Mouse (Mus musculus): Measurements from ENCODE around the gene Lrit3. TPM values are rescaled to one million over a fixed set of nuclear protein-coding genes. Genes with fewer than 3 reads are reported as not detected.
"Not testable (repeated sequence)": the region's sequence is repeated elsewhere in the genome, so short reads cannot be mapped to it uniquely, and the experiment has no call there.

The Lrit3 gene
- total and polyA plus RNA-seq, 3 experiments: not detected

GRCm38 (mm10) chr3:129771210-129771609 is 32.6 kb downstream of the Lrit3 start:
- Histone ChIP-seq H3K27ac (no peak overlapping the region), H3K27me3 (ENCODE audit: control insufficient read depth, insufficient read depth, low read length) (no peaks in the 10 kb centered on the region), H3K79me2 (replicated peaks; ENCODE audit: control insufficient read depth, insufficient read depth, low read length) (no peaks in the 10 kb centered on the region), H3K36me3 (ENCODE audit: control insufficient read depth, insufficient read depth, low read length) (no peaks in the 10 kb centered on the region), H3K4me3 (no peak overlapping the region), H3K9ac (ENCODE audit: low read depth, low read length) (no peak overlapping the region), H3K4me1 (ENCODE audit: control insufficient read depth, insufficient read depth, low read length) (no peaks in the 10 kb centered on the region)
- no peak for DNase-seq
- WGBS: 66% methylated on average over 6 of the region's 6 CpGs
- intact Hi-C loops (cut with DNase I): no loop called here
- TF ChIP-seq EP300 (IDR thresholded peaks at IDR 0.05; ENCODE audit: insufficient read depth, low read depth, low read length): no peak
- TF ChIP-seq POLR2A (IDR thresholded peaks at IDR 0.05; ENCODE audit: insufficient read depth, low read depth, low read length): no peak
- TF ChIP-seq CTCF (IDR thresholded peaks at IDR 0.05): no peak

GRCm38 (mm10) chr3:129766971-129767794 is 36.6 kb downstream of the Lrit3 start:
- intact Hi-C loops (cut with DNase I): no loop called here
- no peak overlapping the region; the same call in 1 of the 2 replicates for H3K27ac ChIP-seq
- no peak for DNase-seq
- H3K27me3 ChIP-seq (ENCODE audit: control insufficient read depth, insufficient read depth, low read length): no peaks in the 10 kb centered on the region
- 75% methylated on average over 10 of the region's 10 CpGs for WGBS
- no peaks in the 10 kb centered on the region; the same call in 1 of the 2 replicates for H3K36me3 ChIP-seq (ENCODE audit: control insufficient read depth, insufficient read depth, low read length)
- H3K4me3 ChIP-seq: no peak overlapping the region
- TF ChIP-seq CTCF (IDR thresholded peaks at IDR 0.05): no peak
- TF ChIP-seq POLR2A (IDR thresholded peaks at IDR 0.05; ENCODE audit: insufficient read depth, low read depth, low read length): no peak
- no peak for TF ChIP-seq EP300 (IDR thresholded peaks at IDR 0.05; ENCODE audit: insufficient read depth, low read depth, low read length)
- no peak overlapping the region for H3K9ac ChIP-seq (ENCODE audit: low read depth, low read length)
- no peaks in the 10 kb centered on the region for H3K4me1 ChIP-seq (ENCODE audit: control insufficient read depth, insufficient read depth, low read length)
- H3K79me2 ChIP-seq (replicated peaks; ENCODE audit: control insufficient read depth, insufficient read depth, low read length): no peaks in the 10 kb centered on the region

- peak overlapping the region; percentile 33; the same call in 1 of the 2 replicates for H3K27ac ChIP-seq
- no peak overlapping the region for H3K9ac ChIP-seq (ENCODE audit: low read depth, low read length)
- no peaks in the 10 kb centered on the region; the same call in 1 of the 2 replicates for H3K36me3 ChIP-seq (ENCODE audit: control insufficient read depth, insufficient read depth, low read length)
- no peak overlapping the region for H3K4me3 ChIP-seq
- WGBS: 68% methylated on average over 4 of the region's 4 CpGs
- H3K27me3 ChIP-seq (ENCODE audit: control insufficient read depth, insufficient read depth, low read length): no peaks in the 10 kb centered on the region
- TF ChIP-seq POLR2A (IDR thresholded peaks at IDR 0.05; ENCODE audit: insufficient read depth, low read depth, low read length): no peak
- TF ChIP-seq CTCF (IDR thresholded peaks at IDR 0.05): no peak
- no peak for TF ChIP-seq EP300 (IDR thresholded peaks at IDR 0.05; ENCODE audit: insufficient read depth, low read depth, low read length)
- no peaks in the 10 kb centered on the region for H3K79me2 ChIP-seq (replicated peaks; ENCODE audit: control insufficient read depth, insufficient read depth, low read length)
- DNase-seq: no peak
- H3K4me1 ChIP-seq (ENCODE audit: control insufficient read depth, insufficient read depth, low read length): no peaks in the 10 kb centered on the region
- intact Hi-C loops (cut with DNase I): no loop called here
Measured at GRCm38 (mm10) chr3:129766106-129766505, 37.7 kb downstream of the Lrit3 start.

GRCm38 (mm10) chr3:129757599-129757998 is 46.2 kb downstream of the Lrit3 start:
- H3K4me3 ChIP-seq; H3K36me3 ChIP-seq (ENCODE audit: control insufficient read depth, insufficient read depth, low read length); DNase-seq; H3K79me2 ChIP-seq (replicated peaks; ENCODE audit: control insufficient read depth, insufficient read depth, low read length); H3K27me3 ChIP-seq (ENCODE audit: control insufficient read depth, insufficient read depth, low read length); H3K9ac ChIP-seq (ENCODE audit: low read depth, low read length); H3K27ac ChIP-seq; intact Hi-C loops (cut with DNase I); H3K4me1 ChIP-seq (ENCODE audit: control insufficient read depth, insufficient read depth, low read length): not testable (repeated sequence)
- 97% methylated on average over 1 of the region's 1 CpGs for WGBS

GRCm38 (mm10) chr3:129754650-129755604 is 48.9 kb downstream of the Lrit3 start, which contains the start of gene Egf:
Gene Egf (minus strand): TSS chr3:129755316.
- H3K36me3 ChIP-seq (ENCODE audit: control insufficient read depth, insufficient read depth, low read length): no peaks in the 10 kb centered on the region
- H3K4me1 ChIP-seq (ENCODE audit: control insufficient read depth, insufficient read depth, low read length): no peaks in the 10 kb centered on the region; the same call in 1 of the 2 replicates
- H3K27ac ChIP-seq: peak within 1 kb of the TSS; percentile 17; the same call in 1 of the 2 replicates
- intact Hi-C loops (cut with DNase I): no loop called here
- WGBS: 9% methylated on average over 20 of the region's 20 CpGs
- H3K27me3 ChIP-seq (ENCODE audit: control insufficient read depth, insufficient read depth, low read length): no peaks in the 10 kb centered on the region
- peak; percentile 36 to 51 for DNase-seq
- no peaks in the 10 kb centered on the region for H3K79me2 ChIP-seq (replicated peaks; ENCODE audit: control insufficient read depth, insufficient read depth, low read length)
- H3K9ac ChIP-seq (ENCODE audit: low read depth, low read length): peak within 1 kb of the TSS; percentile 3
- no peak for TF ChIP-seq CTCF (IDR thresholded peaks at IDR 0.05)
- TF ChIP-seq EP300 (IDR thresholded peaks at IDR 0.05; ENCODE audit: insufficient read depth, low read depth, low read length): no peak
- TF ChIP-seq POLR2A (IDR thresholded peaks at IDR 0.05; ENCODE audit: insufficient read depth, low read depth, low read length): no peak
- peak within 1 kb of the TSS; percentile 7; the same call in 1 of the 2 replicates for H3K4me3 ChIP-seq

Measured in heart, adult 2 months (tissue).